Mouse (Mus musculus) testis, adult 2 months (tissue): ENCODE results near the gene Gsto1. TPM values are rescaled to one million over a fixed set of nuclear protein-coding genes. Genes with fewer than 3 reads are reported as not detected.

Experiments used
- H3K27ac ChIP-seq: fragments of 200-500 bp; 2 replicates; pipeline ENCODE4 v1.5.1; 2012; ENCODE audit warnings: low read depth, low read length; ENCODE audit not compliant: control insufficient read depth, insufficient read depth
- H3K27me3 ChIP-seq: fragments of 200-500 bp; 2 replicates; pipeline ENCODE4 v1.6.1; 2012; ENCODE audit warnings: mild to moderate bottlenecking, low read length, moderate library complexity; ENCODE audit not compliant: control insufficient read depth, insufficient read depth
- H3K36me3 ChIP-seq: fragments of 200-500 bp; 2 replicates; pipeline ENCODE4 v1.6.1; 2012; ENCODE audit warnings: mild to moderate bottlenecking, low read length; ENCODE audit not compliant: control insufficient read depth, insufficient read depth
- H3K4me1 ChIP-seq: fragments of 200-500 bp; 2 replicates; pipeline ENCODE4 v1.6.1; 2012; ENCODE audit warnings: low read length; ENCODE audit not compliant: control insufficient read depth, insufficient read depth
- H3K4me3 ChIP-seq: fragments of 200-500 bp; 2 replicates; pipeline ENCODE4 v1.5.1; 2012; ENCODE audit warnings: low read depth, mild to moderate bottlenecking, low read length, moderate library complexity, mixed read lengths; ENCODE audit not compliant: control insufficient read depth
- CTCF ChIP-seq: fragments of 200-500 bp; IDR thresholded peaks from 2 replicates; pipeline ENCODE4 v1.5.1; 2012; ENCODE audit warnings: low read depth, mild to moderate bottlenecking, inconsistent platforms, low read length, moderate library complexity; ENCODE audit not compliant: control insufficient read depth, insufficient read depth, insufficient replicate concordance
- POLR2A ChIP-seq: fragments of 200-500 bp; IDR thresholded peaks from 2 replicates; pipeline ENCODE4 v1.6.1; 2012; ENCODE audit warnings: low read depth, mild to moderate bottlenecking, inconsistent platforms, low read length, moderate library complexity; ENCODE audit not compliant: control insufficient read depth
- polyA plus RNA-seq: library from polyadenylated mRNA; depleted of rRNA; stranded (reverse); fragments of >200 nt; gene quantifications from 2 replicates; pipeline ENCODE4 v1.2.3, GENCODE M21; 2012

Gsto1 gene
- polyA plus RNA-seq, 1 experiment = 3.7 TPM

- Histone ChIP-seq H3K27ac (no peak overlapping the region), H3K4me3 (no peak overlapping the region), H3K4me1 (no peaks in the 10 kb centered on the region), H3K27me3 (no peaks in the 10 kb centered on the region), H3K36me3 (peaks cover 1% of the 10 kb centered on the region)
- TF ChIP-seq CTCF (no peak), POLR2A (no peak)
These were observed 14.2 kb downstream of the Gsto1 start for GRCm38 (mm10) chr19:47868951-47869350.

- Histone ChIP-seq H3K27me3 (no peaks in the 10 kb centered on the region), H3K4me3 (no peak overlapping the region), H3K36me3 (peaks cover 1% of the 10 kb centered on the region), H3K4me1 (no peaks in the 10 kb centered on the region), H3K27ac (no peak overlapping the region)
- TF ChIP-seq POLR2A = no peak
- no peak for TF ChIP-seq CTCF
These were observed 14.7 kb downstream of the Gsto1 start for GRCm38 (mm10) chr19:47869516-47869915.

GRCm38 (mm10) chr19:47870102-47870666 is 15.4 kb downstream of the Gsto1 start:
- Histone ChIP-seq H3K27me3 (no peaks in the 10 kb centered on the region), H3K4me1 (no peaks in the 10 kb centered on the region), H3K36me3 (peaks cover 1% of the 10 kb centered on the region), H3K27ac (no peak overlapping the region), H3K4me3 (no peak overlapping the region)
- TF ChIP-seq CTCF (no peak), POLR2A (no peak)

- Histone ChIP-seq H3K4me3 (no peak overlapping the region), H3K27ac (no peak overlapping the region), H3K36me3 (peaks cover 1% of the 10 kb centered on the region), H3K27me3 (no peaks in the 10 kb centered on the region), H3K4me1 (no peaks in the 10 kb centered on the region)
- TF ChIP-seq POLR2A (no peak), CTCF (no peak)
These were observed 16.7 kb downstream of the Gsto1 start for GRCm38 (mm10) chr19:47871515-47871914.

- TF ChIP-seq POLR2A = no peak
- TF ChIP-seq CTCF = no peak
- Histone ChIP-seq H3K27me3 (no peaks in the 10 kb centered on the region), H3K4me1 (no peaks in the 10 kb centered on the region), H3K36me3 (peaks cover 1% of the 10 kb centered on the region), H3K4me3 (no peak overlapping the region), H3K27ac (no peak overlapping the region)
These were observed 21.5 kb downstream of the Gsto1 start for GRCm38 (mm10) chr19:47876252-47876651.

- TF ChIP-seq POLR2A = no peak
- no peak for TF ChIP-seq CTCF
- no peaks in the 10 kb centered on the region for H3K36me3 ChIP-seq
- no peak overlapping the region for H3K27ac ChIP-seq
These were observed 26.8 kb downstream of the Gsto1 start for GRCm38 (mm10) chr19:47881538-47881937.

GRCm38 (mm10) chr19:47882151-47882881 is 27.5 kb downstream of the Gsto1 start:
- Histone ChIP-seq H3K4me1 (no peaks in the 10 kb centered on the region; the same call in 1 of the 2 replicates), H3K27me3 (no peaks in the 10 kb centered on the region), H3K36me3 (no peaks in the 10 kb centered on the region), H3K27ac (no peak overlapping the region), H3K4me3 (no peak overlapping the region)
- peak; percentile 98 for TF ChIP-seq CTCF
- no peak for TF ChIP-seq POLR2A

More at GRCm38 (mm10) chr19:47881538-47881937, 26.8 kb downstream of the Gsto1 start:
- H3K4me1 ChIP-seq = no peaks in the 10 kb centered on the region
- no peaks in the 10 kb centered on the region for H3K27me3 ChIP-seq
- H3K4me3 ChIP-seq = no peak overlapping the region

GRCm38 (mm10) chr19:47882882-47883254 is 28.1 kb downstream of the Gsto1 start:
- Histone ChIP-seq H3K27me3 (no peaks in the 10 kb centered on the region), H3K27ac (no peak overlapping the region)

More at GRCm38 (mm10) chr19:47882882-47883254, 28.1 kb downstream of the Gsto1 start:
- H3K4me1 ChIP-seq = no peaks in the 10 kb centered on the region; the same call in 1 of the 2 replicates
- H3K4me3 ChIP-seq = no peak overlapping the region
- TF ChIP-seq POLR2A (no peak), CTCF (no peak)
- H3K36me3 ChIP-seq = no peaks in the 10 kb centered on the region
